Mouse (Mus musculus) CH12.LX (cell line): ENCODE measurements around the gene Zhx3. TPM values are rescaled to one million over a fixed set of nuclear protein-coding genes. Genes with fewer than 3 reads are reported as not detected.

Experiments used
- DNase-seq: peaks from one replicate; pipeline ENCODE4 v3.0.0-alpha.2; 2013; ENCODE audit errors: extremely low read depth
- H3K27ac ChIP-seq: 2 replicates; pipeline ENCODE4 v1.5.1; 2012; ENCODE audit warnings: low read depth, mild to moderate bottlenecking, control low read depth, moderate library complexity; ENCODE audit not compliant: insufficient read depth
- H3K27me3 ChIP-seq: replicated peaks from 2 replicates; pipeline ENCODE3; 2012; ENCODE audit warnings: inconsistent platforms
- H3K36me3 ChIP-seq, 2 experiments: replicated peaks in 1 of 2; 2 replicates each; pipeline versions ENCODE3 to v1.6.1; 2012; ENCODE audit warnings: inconsistent platforms in 1 of 2, low read length in 1 of 2, mild to moderate bottlenecking in 1 of 2, mixed read lengths in 1 of 2, moderate library complexity in 1 of 2; ENCODE audit not compliant: control insufficient read depth in 1 of 2, insufficient read depth in 1 of 2
- H3K4me1 ChIP-seq, 2 experiments: 2 replicates each; pipeline ENCODE4 v1.6.1; 2012; ENCODE audit warnings: inconsistent platforms in 1 of 2, moderate library complexity in 1 of 2; ENCODE audit not compliant: insufficient read depth in 2 of 2, control insufficient read depth in 1 of 2
- H3K4me2 ChIP-seq: 2 replicates; pipeline ENCODE4 v1.6.1; 2012; ENCODE audit warnings: low read depth, mild to moderate bottlenecking, control low read depth; ENCODE audit not compliant: poor library complexity, insufficient read depth, severe bottlenecking
- H3K4me3 ChIP-seq, 3 experiments: fragments of 150-350 bp in 1 of 3; sonication (generic) in 1 of 3; replicated peaks in 1 of 3; 2 replicates each; pipeline versions ENCODE3 to v1.5.1; 2011 to 2012; ENCODE audit warnings: low read depth in 2 of 3, low read length in 2 of 3, mild to moderate bottlenecking in 2 of 3, moderate library complexity in 2 of 3, control low read depth in 1 of 3, improper control_type of control experiment in 1 of 3, inconsistent platforms in 1 of 3, mixed read lengths in 1 of 3; ENCODE audit not compliant: poor library complexity in 1 of 3
- H3K79me2 ChIP-seq: replicated peaks from 2 replicates; pipeline ENCODE4 v1.6.1; 2012; ENCODE audit warnings: mild to moderate bottlenecking, moderate library complexity; ENCODE audit not compliant: control insufficient read depth, poor library complexity, insufficient read depth, severe bottlenecking; ENCODE audit errors: extremely low read depth
- H3K9ac ChIP-seq: 2 replicates; pipeline ENCODE4 v1.6.1; 2012; ENCODE audit warnings: low read depth, mild to moderate bottlenecking, control low read depth, moderate library complexity; ENCODE audit not compliant: insufficient read depth
- H3K9me3 ChIP-seq: replicated peaks from 2 replicates; pipeline ENCODE3; 2012; ENCODE audit warnings: low read length, inconsistent platforms, mixed read lengths
- CHD2 ChIP-seq: IDR thresholded peaks from 2 replicates; pipeline ENCODE4 v1.6.1; 2011; ENCODE audit warnings: low read length, improper control_type of control experiment
- CTCF ChIP-seq, 2 experiments: IDR thresholded peaks in 1 of 2; conservative IDR thresholded peaks in 1 of 2; 2 replicates each; pipeline ENCODE4 v1.5.1; 2011 to 2012; ENCODE audit warnings: low read depth in 2 of 2, low read length in 2 of 2, improper control_type of control experiment in 1 of 2, inconsistent platforms in 1 of 2, mild to moderate bottlenecking in 1 of 2, moderate library complexity in 1 of 2
- ELF1 ChIP-seq: IDR thresholded peaks from 2 replicates; pipeline ENCODE4 v1.6.1; 2014; ENCODE audit warnings: low read depth, mild to moderate bottlenecking, inconsistent platforms, low read length, improper control_type of control experiment
- EP300 ChIP-seq: IDR thresholded peaks from 2 replicates; pipeline ENCODE4 v1.6.1; 2011; ENCODE audit warnings: low read length, improper control_type of control experiment
- GABPA ChIP-seq: IDR thresholded peaks from 2 replicates; pipeline ENCODE4 v1.6.1; 2012; ENCODE audit warnings: low read depth, low read length, improper control_type of control experiment, inconsistent platforms; ENCODE audit not compliant: insufficient replicate concordance
- HCFC1 ChIP-seq: IDR thresholded peaks from 2 replicates; pipeline ENCODE4 v1.6.1; 2012; ENCODE audit warnings: low read depth, mild to moderate bottlenecking, inconsistent platforms, low read length, improper control_type of control experiment
- JUND ChIP-seq: conservative IDR thresholded peaks from 2 replicates; pipeline ENCODE4 v1.6.1; 2011; ENCODE audit warnings: low read depth, low read length, improper control_type of control experiment
- KAT2A ChIP-seq: IDR thresholded peaks from 2 replicates; pipeline ENCODE4 v1.6.1; 2012; ENCODE audit warnings: low read length, improper control_type of control experiment, inconsistent platforms; ENCODE audit not compliant: insufficient replicate concordance
- MAFK ChIP-seq: IDR thresholded peaks from 2 replicates; pipeline ENCODE4 v1.6.1; 2011; ENCODE audit warnings: low read length, improper control_type of control experiment; ENCODE audit not compliant: insufficient replicate concordance
- MAX ChIP-seq: IDR thresholded peaks from 2 replicates; pipeline ENCODE4 v1.6.1; 2011; ENCODE audit warnings: low read length, improper control_type of control experiment
- MAZ ChIP-seq: IDR thresholded peaks from 2 replicates; pipeline ENCODE4 v1.6.1; 2012; ENCODE audit warnings: low read depth, mild to moderate bottlenecking, inconsistent platforms, low read length, improper control_type of control experiment, moderate library complexity
- MEF2A ChIP-seq: IDR thresholded peaks from 2 replicates; pipeline ENCODE4 v1.6.1; 2014; ENCODE audit warnings: low read depth, mild to moderate bottlenecking, inconsistent platforms, low read length, improper control_type of control experiment, borderline replicate concordance
- MXI1 ChIP-seq: IDR thresholded peaks from 2 replicates; pipeline ENCODE4 v1.6.1; 2011; ENCODE audit warnings: mild to moderate bottlenecking, low read depth, low read length, improper control_type of control experiment
- MYC ChIP-seq: IDR thresholded peaks from 2 replicates; pipeline ENCODE4 v1.6.1; 2011; ENCODE audit warnings: low read depth, mild to moderate bottlenecking, improper control_type of control experiment, low read length
- NELFE ChIP-seq: IDR thresholded peaks from 2 replicates; pipeline ENCODE4 v1.6.1; 2011; ENCODE audit warnings: low read depth, low read length, improper control_type of control experiment
- NRF1 ChIP-seq: IDR thresholded peaks from 2 replicates; pipeline ENCODE4 v1.6.1; 2014; ENCODE audit warnings: low read depth, mild to moderate bottlenecking, inconsistent platforms, low read length, improper control_type of control experiment, moderate library complexity
- POLR2AphosphoS2 ChIP-seq: IDR thresholded peaks from 2 replicates; pipeline ENCODE4 v1.6.1; 2011; ENCODE audit warnings: low read depth, low read length, improper control_type of control experiment
- RAD21 ChIP-seq: IDR thresholded peaks from 2 replicates; pipeline ENCODE4 v1.6.1; 2011; ENCODE audit warnings: low read depth, mild to moderate bottlenecking, low read length, improper control_type of control experiment, moderate library complexity
- RCOR1 ChIP-seq: conservative IDR thresholded peaks from 2 replicates; pipeline ENCODE4 v1.6.1; 2012; ENCODE audit warnings: low read depth, mild to moderate bottlenecking, inconsistent platforms, low read length, improper control_type of control experiment
- SIN3A ChIP-seq: IDR thresholded peaks from 2 replicates; pipeline ENCODE4 v1.6.1; 2012; ENCODE audit warnings: low read length, improper control_type of control experiment, inconsistent platforms
- SMC3 ChIP-seq: IDR thresholded peaks from 2 replicates; pipeline ENCODE4 v1.6.1; 2011; ENCODE audit warnings: low read depth, low read length, improper control_type of control experiment
- TBP ChIP-seq: conservative IDR thresholded peaks from 2 replicates; pipeline ENCODE4 v1.6.1; 2011; ENCODE audit warnings: low read depth, low read length, improper control_type of control experiment
- UBTF ChIP-seq: IDR thresholded peaks from 2 replicates; pipeline ENCODE4 v1.6.1; 2012; ENCODE audit warnings: low read depth, mild to moderate bottlenecking, inconsistent platforms, low read length, improper control_type of control experiment, moderate library complexity
- USF1 ChIP-seq: IDR thresholded peaks from 2 replicates; pipeline ENCODE4 v1.6.1; 2014; ENCODE audit warnings: low read depth, mild to moderate bottlenecking, inconsistent platforms, low read length, improper control_type of control experiment
- ZC3H11A ChIP-seq: IDR thresholded peaks from 2 replicates; pipeline ENCODE4 v1.6.1; 2012; ENCODE audit warnings: low read depth, mild to moderate bottlenecking, inconsistent platforms, low read length, improper control_type of control experiment
- ZMIZ1 ChIP-seq: IDR thresholded peaks from 2 replicates; pipeline ENCODE4 v1.6.1; 2012; ENCODE audit warnings: low read depth, mild to moderate bottlenecking, inconsistent platforms, low read length, improper control_type of control experiment
- ZNF384 ChIP-seq: IDR thresholded peaks from 2 replicates; pipeline ENCODE4 v1.6.1; 2012; ENCODE audit warnings: low read depth, low read length, improper control_type of control experiment, inconsistent platforms
- dilution Hi-C: fragments of 300-500 bp; cut with MboI; formaldehyde crosslinking; loops from 2 replicates; pipeline ENCODE4 v1.14.3; 2020; ENCODE audit warnings: low sequenced_read_pairs; ENCODE audit not compliant: extremely low pct_unique_long_range_greater_than_20kb, extremely low pct_ligation_motif_present
- in situ Hi-C: fragments of 300-500 bp; cut with MboI; formaldehyde crosslinking; loops from 3 replicates; pipeline ENCODE4 v1.14.3; 2019; ENCODE audit warnings: low sequenced_read_pairs, low pct_ligation_motif_present, low pct_unique_long_range_greater_than_20kb, mixed read lengths
- polyA plus RNA-seq: library from polyadenylated mRNA; unstranded; fragments of >175 nt; gene quantifications from 2 replicates; pipeline ENCODE4 v1.2.1, GENCODE M21; 2012; ENCODE audit warnings: low read depth; ENCODE audit not compliant: insufficient read length
- total RNA-seq, 2 experiments: library from RNA; depleted of rRNA; stranded (reverse); fragments of 300-350 nt in 1 of 2; fragments of >200 nt in 1 of 2; gene quantifications; 2 replicates each; pipeline ENCODE4 v1.2.3; 2012 to 2014

Gene Zhx3
- total and polyA plus RNA-seq, 3 experiments, result 1.3 to 4.2 (median 2.6) TPM

DNA sequence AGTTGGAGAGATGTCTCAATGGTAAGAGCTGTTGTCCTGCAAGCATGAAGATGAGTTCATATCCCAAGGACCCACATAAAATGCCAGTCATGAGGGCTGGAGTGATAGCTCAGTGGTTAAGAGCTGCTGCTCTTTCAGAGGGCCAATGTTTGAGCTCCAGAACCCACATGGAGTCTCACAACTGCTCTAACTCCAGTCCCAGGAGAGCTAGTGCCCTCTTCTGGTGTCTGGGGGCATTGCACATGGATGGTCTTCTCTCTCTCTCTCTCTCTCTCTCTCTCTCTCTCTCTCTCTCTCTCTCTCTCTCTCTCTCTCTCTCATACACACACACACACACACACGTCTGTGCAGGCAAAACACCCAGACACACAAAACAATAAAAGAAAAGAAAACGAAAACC is 12.0 kb upstream of the Zhx3 start:
- no peaks in the 10 kb centered on the region for H3K36me3 ChIP-seq
- TF ChIP-seq MAX, result 0 out of 2 replicates have a peak, but pooled peaks have one; percentile 44
- TF ChIP-seq CTCF (conservative IDR thresholded peaks at IDR 0.05 in 1 of 2, IDR thresholded peaks at IDR 0.05 in 1 of 2; ENCODE audit: low read depth in 2 of 2, low read length in 2 of 2), result peak; percentile 80 to 91
- peak; percentile 46 for TF ChIP-seq JUND
- TF ChIP-seq MYC, result peak; percentile 77
- TF ChIP-seq ZNF384, result no peak
- no peak for TF ChIP-seq RCOR1
- peak; percentile 71 for TF ChIP-seq RAD21
- TF ChIP-seq SMC3, result peak; percentile 66
- no peak overlapping the region for H3K27ac ChIP-seq
- peaks cover 0 to 8% of the 10 kb centered on the region in 2 experiments; a peak in 2 of 4 replicates for H3K4me1 ChIP-seq
- H3K4me2 ChIP-seq, result no peak overlapping the region
- DNase-seq, result peak; percentile 66
- no peaks in the 10 kb centered on the region for H3K27me3 ChIP-seq
- no peak overlapping the region for H3K4me3 ChIP-seq
- no peaks in the 10 kb centered on the region for H3K79me2 ChIP-seq
- in situ Hi-C loops (loop anchor here (5.0 to 10.0 kb wide), 2 partner anchors 170 to 283 kb away; no protein-coding TSS in a partner anchor), dilution Hi-C loops (no loop called here)
- no peaks in the 10 kb centered on the region for H3K9me3 ChIP-seq
- no peak overlapping the region for H3K9ac ChIP-seq

DNA sequence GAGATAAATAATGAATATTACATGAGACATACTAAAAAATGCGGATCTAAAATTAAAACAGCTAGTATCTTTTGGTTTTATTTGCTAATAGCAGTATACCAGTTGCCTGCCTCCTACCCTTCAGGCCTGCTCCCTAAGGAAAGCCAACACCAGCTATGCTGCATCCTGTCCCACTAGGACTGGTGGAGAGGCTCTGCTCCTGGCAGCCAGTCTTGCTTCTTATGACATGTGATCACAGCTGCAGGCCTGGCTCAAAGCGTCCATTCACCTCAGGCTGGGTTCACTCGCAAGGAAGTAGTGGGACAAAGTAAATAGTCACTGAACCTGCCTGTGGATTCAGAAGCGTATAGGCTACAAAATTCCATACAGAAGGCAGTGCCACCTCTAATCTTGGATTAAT is 11.1 kb upstream of the Zhx3 start:
- in situ Hi-C loops, result loop anchor here (5.0 to 10.0 kb wide), 2 partner anchors 169 to 282 kb away; no protein-coding TSS in a partner anchor
- dilution Hi-C loops, result no loop called here
- peaks cover 0 to 8% of the 10 kb centered on the region in 2 experiments; a peak in 2 of 4 replicates for H3K4me1 ChIP-seq

DNA sequence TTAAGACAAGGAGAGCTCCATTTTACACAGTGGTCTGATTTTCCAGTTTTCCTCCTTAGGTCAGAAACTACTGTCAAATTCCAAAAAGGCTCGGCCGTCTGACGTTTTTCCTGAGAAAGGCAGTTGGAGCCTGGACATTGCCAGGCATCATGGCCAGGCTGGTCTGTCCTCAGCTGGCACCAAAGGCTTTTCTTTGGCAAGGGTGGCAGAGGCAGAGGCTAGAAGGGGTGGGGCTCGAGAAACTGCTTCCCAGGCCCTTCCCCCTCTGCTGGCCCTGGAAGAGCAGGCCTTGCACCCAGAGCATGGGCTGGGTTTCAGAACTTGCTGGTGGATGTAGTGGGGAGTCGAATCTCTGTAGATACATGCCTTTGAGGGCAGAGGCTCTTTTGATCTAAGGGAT is 9.6 kb upstream of the Zhx3 start:
- dilution Hi-C loops, result no loop called here
- Histone ChIP-seq H3K27me3 (no peaks in the 10 kb centered on the region), H3K79me2 (no peaks in the 10 kb centered on the region), H3K9ac (no peak overlapping the region), H3K4me3 (no peak overlapping the region), H3K9me3 (no peaks in the 10 kb centered on the region), H3K36me3 (no peaks in the 10 kb centered on the region), H3K4me2 (no peak overlapping the region), H3K4me1 (peaks cover 0 to 8% of the 10 kb centered on the region in 2 experiments; a peak in 2 of 4 replicates), H3K27ac (no peak overlapping the region)
- in situ Hi-C loops, result loop anchor here (5.0 to 10.0 kb wide), 2 partner anchors 168 to 280 kb away; no protein-coding TSS in a partner anchor
- DNase-seq, result no peak
- no peak for TF ChIP-seq HCFC1
- TF ChIP-seq ZC3H11A, result no peak
- no peak for TF ChIP-seq KAT2A
- no peak for TF ChIP-seq CTCF (conservative IDR thresholded peaks at IDR 0.05 in 1 of 2, IDR thresholded peaks at IDR 0.05 in 1 of 2; ENCODE audit: low read depth in 2 of 2, low read length in 2 of 2)
- no peak for TF ChIP-seq ZNF384
- TF ChIP-seq NELFE, result no peak
- no peak for TF ChIP-seq ELF1
- TF ChIP-seq SMC3, result no peak
- no peak for TF ChIP-seq UBTF
- no peak for TF ChIP-seq TBP
- TF ChIP-seq USF1, result no peak
- no peak for TF ChIP-seq MEF2A
- TF ChIP-seq NRF1, result no peak
- no peak for TF ChIP-seq ZMIZ1

More for the DNA sequence above, 11.1 kb upstream of the Zhx3 start:
- H3K9me3 ChIP-seq, result no peaks in the 10 kb centered on the region
- TF ChIP-seq MAZ (no peak), EP300 (no peak), MEF2A (no peak), MAFK (no peak), ZC3H11A (no peak), UBTF (no peak), POLR2AphosphoS2 (no peak), GABPA (no peak), CTCF (conservative IDR thresholded peaks at IDR 0.05 in 1 of 2, IDR thresholded peaks at IDR 0.05 in 1 of 2; ENCODE audit: low read depth in 2 of 2, low read length in 2 of 2) (no peak), SIN3A (no peak), CHD2 (no peak), MXI1 (no peak)
- no peaks in the 10 kb centered on the region for H3K79me2 ChIP-seq
- H3K9ac ChIP-seq, result no peak overlapping the region
- H3K27ac ChIP-seq, result no peak overlapping the region
- no peak overlapping the region for H3K4me3 ChIP-seq
- DNase-seq, result no peak
- H3K27me3 ChIP-seq, result no peaks in the 10 kb centered on the region
- no peaks in the 10 kb centered on the region for H3K36me3 ChIP-seq
- H3K4me2 ChIP-seq, result no peak overlapping the region
